Mouse (Mus musculus) left cerebral cortex, postnatal 36 days (tissue): ENCODE measurements around the gene Fau. TPM values are rescaled to one million over a fixed set of nuclear protein-coding genes. Genes with fewer than 3 reads are reported as not detected.

ENCODE experiments used
- DNase-seq, 2 experiments: peaks; one replicate each; pipeline ENCODE4 v3.0.0; 2021 to 2022; ENCODE audit warnings: low spot score in 2 of 2, mixed read lengths in 1 of 2
- intact Hi-C: fragments of 180-260 bp; cut with DNase I; formaldehyde crosslinking; loops from one replicate; pipeline ENCODE4 v1.15.1; 2025
- microRNA-seq: library from miRNA; unstranded; fragments of <30 nt; microRNA quantifications from one replicate; pipeline ENCODE4 v1.2.0, GENCODE M21; 2022
- total RNA-seq, 2 experiments: library from RNA; stranded (reverse); gene quantifications; 2 replicates each; pipeline ENCODE4 v1.2.3; 2021

The Fau gene
- total RNA-seq, 2 experiments from 2014 or later: 637 to 694 TPM

DNA sequence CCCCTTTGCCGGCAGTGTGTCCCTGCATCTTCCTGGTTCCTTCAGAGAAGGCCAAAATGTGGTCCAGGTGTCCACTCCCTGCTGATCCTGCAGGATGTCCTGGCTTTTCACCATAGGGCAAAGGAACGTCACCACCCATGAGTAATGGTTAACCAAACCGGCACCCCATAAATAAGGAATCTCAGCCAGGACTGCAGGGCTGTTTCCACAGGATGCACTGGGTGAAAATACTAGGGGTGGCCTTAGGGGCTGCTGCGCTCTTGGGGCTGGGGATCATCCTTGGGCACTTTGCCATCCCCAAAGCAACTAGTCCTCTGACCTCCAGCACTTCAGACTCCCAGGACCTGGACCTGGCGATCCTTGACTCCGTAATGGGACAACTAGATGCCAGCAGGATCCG, 47.9 kb downstream of the Fau start, which contains the start of gene Naaladl1:
Gene Naaladl1, plus strand, starts transcription at position 197 of the 400 bp plus-strand sequence.
- intact Hi-C loops: no loop called here
- DNase-seq: no peak

Small RNA genes lying within 50 kb of the gene (microRNA-seq; reads per million reads assigned to microRNA genes)
- 2.8 reads per million, percentile 5 among the genes with 10 or more reads in this experiment for gene Mir6988

Other genes with a start within 250 kb of the Fau start
- 10 to 100 TPM; 11.6 to 13.3 TPM for gene Frmd8, start 182.6 kb upstream of the Fau start, total RNA-seq
- gene Slc25a45, start 180.0 kb upstream of the Fau start, total RNA-seq: 1 to 10 TPM; 3.0 to 4.1 TPM
- 1 to 10 TPM; 4.3 to 4.5 TPM for gene Tigd3, start 163.7 kb upstream of the Fau start, total RNA-seq
- gene Dpf2, start 144.8 kb upstream of the Fau start, total RNA-seq: 10 to 100 TPM; 77.5 to 96.5 TPM
- gene Cdc42ep2, start 133.0 kb upstream of the Fau start, total RNA-seq: 1 to 10 TPM; 5.5 to 8.3 TPM
- 1 to 10 TPM; 4.6 to 5.5 TPM for gene Pola2, start 93.6 kb upstream of the Fau start, total RNA-seq
- gene Slc22a20, start 71.7 kb upstream of the Fau start, total RNA-seq: not detected
- gene Capn1, start 41.9 kb upstream of the Fau start, total RNA-seq: 10 to 100 TPM; 19.6 to 20.9 TPM
- gene Syvn1, start 11.3 kb upstream of the Fau start, total RNA-seq: 10 to 100 TPM; 40.8 to 51.8 TPM
- 10 to 100 TPM; 40.5 to 45.1 TPM for gene Mrpl49, start 59 bp upstream of the Fau start, total RNA-seq
- 10 to 100 TPM; 35.5 to 40.7 TPM for gene Znhit2, start 3.3 kb downstream of the Fau start, total RNA-seq
- 10 to 100 TPM; 28.2 to 29.1 TPM for gene Tm7sf2, start 10.5 kb downstream of the Fau start, total RNA-seq
- 10 to 100 TPM; 83.9 to 87.0 TPM for gene Vps51, start 19.4 kb downstream of the Fau start, total RNA-seq
- not detected for gene Tmem262, start 22.2 kb downstream of the Fau start, total RNA-seq
- under 1 TPM; 0.72 to 0.84 TPM for gene Gm28374, start 24.4 kb downstream of the Fau start, total RNA-seq
- gene Zfpl1, start 27.1 kb downstream of the Fau start, total RNA-seq: 10 to 100 TPM; 36.9 to 41.3 TPM
- not detected for gene Cdca5, start 27.1 kb downstream of the Fau start, total RNA-seq
- gene AC131692.1, start 36.6 kb downstream of the Fau start, total RNA-seq: not detected
- gene Naaladl1, start 47.9 kb downstream of the Fau start, total RNA-seq: under 1 TPM in 1 of 2 experiments, not detected in 1; 0.20 TPM
- 10 to 100 TPM; 18.3 to 27.5 TPM for gene Sac3d1, start 60.8 kb downstream of the Fau start, total RNA-seq
- gene Snx15, start 70.5 kb downstream of the Fau start, total RNA-seq: 10 to 100 TPM; 43.7 to 43.8 TPM
- under 1 TPM; 0.30 to 0.72 TPM for gene Batf2, start 83.1 kb downstream of the Fau start, total RNA-seq
- 10 to 100 TPM; 73.3 to 87.5 TPM for gene Arl2, start 83.7 kb downstream of the Fau start, total RNA-seq
- gene Majin, start 126.5 kb downstream of the Fau start, total RNA-seq: under 1 TPM in 1 of 2 experiments, not detected in 1; 0.32 TPM
- not detected for gene Gpha2, start 168.5 kb downstream of the Fau start, total RNA-seq
- 100 to 1,000 TPM; 160 to 173 TPM for gene Ppp2r5b, start 178.0 kb downstream of the Fau start, total RNA-seq
- 10 to 100 TPM; 32.3 to 39.4 TPM for gene Atg2a, start 183.8 kb downstream of the Fau start, total RNA-seq
- 10 to 100 TPM; 38.2 to 42.2 TPM for gene Ehd1, start 218.9 kb downstream of the Fau start, total RNA-seq
- 1 to 10 TPM; 3.3 to 3.4 TPM for gene Cdc42bpg, start 248.6 kb downstream of the Fau start, total RNA-seq